Mouse (Mus musculus): ENCODE data around the gene Mtfmt. TPM values are rescaled to one million over a fixed set of nuclear protein-coding genes. Genes with fewer than 3 reads are reported as not detected.

The Mtfmt gene
- polyA plus RNA-seq (2012): 13.2 and 13.7 TPM in 2 replicates

DNA sequence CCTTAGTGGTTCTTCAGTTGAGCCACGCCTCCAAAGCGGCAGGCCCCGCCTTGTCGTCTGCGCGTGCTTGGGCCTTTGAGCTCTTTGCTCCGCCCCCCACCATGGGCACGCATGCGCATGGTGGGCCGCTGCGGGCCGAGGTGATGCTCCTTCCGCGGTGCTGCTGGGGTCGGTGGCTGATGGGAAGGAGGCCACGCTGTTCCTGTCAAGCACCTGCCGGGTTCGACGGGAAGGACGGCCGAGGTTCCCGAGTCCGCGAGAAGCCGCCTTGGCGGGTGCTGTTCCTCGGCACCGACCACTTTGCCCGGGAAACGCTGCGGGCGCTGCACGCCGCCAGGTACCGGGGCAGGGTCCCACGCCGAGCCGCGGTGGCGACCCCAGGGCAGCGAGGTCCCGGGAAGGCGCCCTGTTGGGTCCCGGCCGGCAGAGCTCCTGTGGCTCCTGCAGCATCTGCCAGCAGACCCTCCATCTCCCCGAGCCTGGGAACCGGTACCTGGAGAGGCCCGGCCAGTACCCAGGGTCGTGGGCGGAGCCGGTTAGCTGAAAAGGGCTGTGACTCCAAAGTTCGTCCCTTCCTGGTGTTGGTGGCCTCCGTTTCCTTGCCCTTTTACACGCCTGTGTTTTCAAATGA, at the start of gene Mtfmt:
Gene Mtfmt, plus strand, starts transcription at position 112 of the 631 bp plus-strand sequence.

DNA sequence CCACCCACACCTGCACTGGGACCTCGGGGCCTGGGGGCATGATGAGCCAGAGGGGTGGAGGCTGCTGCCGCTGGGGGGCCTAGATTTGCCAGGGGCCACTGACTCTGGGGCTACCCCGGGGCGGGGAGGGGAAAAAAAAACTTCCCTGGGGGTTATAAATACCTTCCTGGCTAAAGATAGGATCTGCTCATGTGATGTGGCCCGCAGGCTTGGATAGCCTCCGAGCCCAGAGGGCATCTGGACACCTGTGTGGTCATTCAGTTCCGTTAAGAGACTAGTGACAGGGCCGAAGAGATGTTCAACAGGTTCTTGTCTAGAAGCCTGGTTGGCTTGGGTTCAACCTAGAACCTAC, 44.0 kb upstream of the Mtfmt start, which contains the start of gene Kbtbd13:
Gene Kbtbd13, minus strand, starts transcription at position 40 of the 352 bp plus-strand sequence.

DNA sequence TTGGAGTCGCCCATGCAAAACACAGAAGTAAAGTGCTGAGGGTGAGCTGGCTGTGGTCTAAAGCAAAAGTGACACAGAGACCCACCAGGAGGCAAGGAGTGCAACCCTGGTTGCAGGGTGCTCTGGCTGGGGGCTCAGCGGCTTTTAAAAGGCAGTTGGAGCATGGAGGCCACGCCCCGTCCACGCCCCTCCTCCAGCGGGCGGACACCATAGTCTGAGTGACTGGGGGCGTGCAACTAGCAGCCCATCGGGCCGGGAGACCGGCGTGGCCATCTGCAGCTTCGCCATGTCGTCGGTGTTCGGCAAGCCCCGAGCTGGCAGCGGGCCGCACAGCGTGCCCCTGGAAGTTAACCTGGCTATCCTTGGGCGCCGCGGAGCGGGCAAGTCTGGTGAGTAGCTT, 37.3 kb upstream of the Mtfmt start, which contains the start of gene Rasl12:
Gene Rasl12, plus strand, starts transcription at position 228 of the 400 bp plus-strand sequence.

DNA sequence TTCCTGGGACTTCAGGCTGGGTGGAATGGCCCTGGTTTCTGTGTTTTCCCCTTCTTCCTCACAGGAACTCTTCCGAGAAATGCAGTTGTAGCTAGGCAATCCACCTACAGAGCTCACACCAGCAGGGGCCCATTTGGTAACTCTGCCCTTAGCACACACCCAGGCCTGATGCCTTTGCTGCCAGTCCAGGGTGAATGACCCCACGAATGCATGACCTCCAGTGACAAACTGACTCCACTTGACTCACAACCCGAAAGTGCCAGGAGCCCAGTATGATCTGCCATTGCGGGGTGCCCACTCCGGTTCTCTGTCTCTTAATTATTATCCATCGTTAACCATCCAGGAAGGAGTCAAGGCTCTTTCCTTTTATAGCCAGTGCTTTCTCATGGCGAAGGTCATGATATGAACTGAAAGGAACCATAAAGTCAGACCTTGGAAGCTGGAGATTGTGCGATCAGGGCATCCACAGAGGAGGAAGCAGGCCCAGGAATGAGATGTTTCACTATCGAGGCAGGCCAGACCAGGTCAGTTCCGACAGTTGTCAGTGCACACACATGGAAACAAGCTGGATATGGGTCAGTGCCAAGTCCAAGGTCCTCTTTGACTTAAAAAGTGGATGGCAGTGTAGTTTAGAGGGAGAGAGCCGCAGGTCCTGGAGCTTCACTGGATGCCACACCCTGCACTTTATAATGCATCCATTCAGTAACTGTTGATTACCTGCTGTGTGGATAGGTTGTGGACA, 12.7 kb upstream of the Mtfmt start, which contains the start of gene Slc51b:
Gene Slc51b, minus strand, starts transcription at position 196 of the 742 bp plus-strand sequence.

DNA sequence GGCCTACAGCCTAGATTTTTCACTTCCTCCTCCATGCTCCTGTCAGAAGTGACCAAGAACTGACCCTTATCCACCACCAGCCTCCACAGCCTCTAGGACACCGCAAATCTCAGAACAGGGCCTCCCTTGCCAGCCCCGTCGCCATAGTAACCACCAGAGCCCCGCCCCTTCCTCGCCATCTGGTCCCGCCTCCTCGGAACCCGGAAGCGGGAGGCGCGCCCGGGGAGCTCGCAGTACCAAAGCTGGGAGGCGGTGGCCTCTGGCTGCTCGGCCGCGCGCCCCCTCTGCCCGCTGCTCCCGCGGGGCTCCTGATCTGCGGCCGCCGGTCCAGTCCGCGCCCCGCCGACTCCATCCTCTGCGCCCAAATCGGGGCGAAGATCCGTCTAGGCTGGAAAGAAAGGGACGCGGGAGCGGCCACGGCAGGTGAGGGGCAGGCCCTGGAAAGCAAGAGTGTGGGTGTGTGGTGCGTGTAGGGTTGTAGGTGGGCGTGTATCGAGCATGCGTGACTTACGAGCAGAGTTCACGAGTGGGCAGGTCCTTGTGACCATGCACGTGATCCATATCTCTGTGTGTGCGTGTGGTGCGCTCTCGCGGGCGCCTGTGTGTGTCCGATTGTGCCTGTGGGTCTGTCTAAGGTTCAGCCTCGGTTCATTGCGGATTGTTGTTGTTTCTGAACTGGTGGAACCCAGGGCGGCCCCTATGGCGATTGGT, 25.3 kb downstream of the Mtfmt start, which contains the start of gene Spg21:
Gene Spg21, plus strand, starts transcription at position 216 of the 711 bp plus-strand sequence.

Other genes with a start within 250 kb of the Mtfmt start
- gene Parp16, start 240.4 kb upstream of the Mtfmt start, polyA plus RNA-seq (2012): 5.2 and 6.4 TPM in 2 replicates
- gene Cilp, start 170.6 kb upstream of the Mtfmt start, polyA plus RNA-seq (2012): not detected in 2 replicates
- gene Clpx, start 141.5 kb upstream of the Mtfmt start, polyA plus RNA-seq (2012): 8.5 and 10.5 TPM in 2 replicates
- gene Pdcd7, start 89.7 kb upstream of the Mtfmt start, polyA plus RNA-seq (2012): 34.2 and 42.0 TPM in 2 replicates
- gene Ubap1l, start 74.7 kb upstream of the Mtfmt start, polyA plus RNA-seq (2012): 0.62 and 0.90 TPM in 2 replicates
- 0.02 and 0.04 TPM in 2 replicates for gene Kbtbd13, start 44.1 kb upstream of the Mtfmt start, polyA plus RNA-seq (2012)
- 0.13 and 0.40 TPM in 2 replicates for gene Rasl12, start 37.3 kb upstream of the Mtfmt start, polyA plus RNA-seq (2012)
- gene Slc51b, start 12.8 kb upstream of the Mtfmt start, polyA plus RNA-seq (2012): not detected in 2 replicates
- 34.1 and 45.9 TPM in 2 replicates for gene Spg21, start 25.2 kb downstream of the Mtfmt start, polyA plus RNA-seq (2012)
- gene Ankdd1a, start 84.4 kb downstream of the Mtfmt start, polyA plus RNA-seq (2012): not detected in 2 replicates
- 65.7 and 78.4 TPM in 2 replicates for gene Plekho2, start 144.3 kb downstream of the Mtfmt start, polyA plus RNA-seq (2012)
- 5.4 and 7.8 TPM in 2 replicates for gene Pif1, start 151.4 kb downstream of the Mtfmt start, polyA plus RNA-seq (2012)
- 10.2 and 16.2 TPM in 2 replicates for gene Rbpms2, start 193.9 kb downstream of the Mtfmt start, polyA plus RNA-seq (2012)
- gene Oaz2, start 232.2 kb downstream of the Mtfmt start, polyA plus RNA-seq (2012): 107 and 109 TPM in 2 replicates

Data from megakaryocyte-erythroid progenitor cell, adult 5 weeks (primary cell).